18 mouse cellular contexts compared by ENCODE assay signal in genomic region chr10:127160081-127160480, GRCm38 (mm10). TPM values are rescaled to one million over a fixed set of nuclear protein-coding genes. Genes with fewer than 3 reads are reported as not detected.
DNase-seq lines count a peak whose midpoint lies in the region; ATAC-seq and TF ChIP-seq lines count a peak whose summit lies in the region.
"Had no signal": no experiment of that assay in that cellular context is flagged by ENCODE, and none has a peak within 500 bp of the region (broad histone marks: within the 10 kb centered on the region; RNA-seq: fewer than 3 reads in every experiment).

No protein-coding gene starts in this region.

- no peak overlapping the region for H3K4me2 ChIP-seq in liver, postnatal 0 days (ENCODE audit: low read depth, low read length)
- no peak overlapping the region for H3K4me2 ChIP-seq in liver, embryonic 11.5 days
- H3K4me2 ChIP-seq: embryonic facial prominence, embryonic 12.5 days; forebrain, embryonic 15.5 days; heart, embryonic 11.5 days; heart, embryonic 15.5 days had no signal

- no peak for TF ChIP-seq EP300 in liver, postnatal 0 days (IDR thresholded peaks at IDR 0.05; ENCODE audit: low read depth)

- DNase-seq in kidney, adult 2 months, result peak; percentile 39
- no peak for DNase-seq in kidney, adult 8-10 months
- peak; percentile 55 for DNase-seq in layer of hippocampus, adult 9-11 months
- DNase-seq in layer of hippocampus, postnatal 25 days (ENCODE audit: extremely low spot score in 1 of 2, low spot score in 1 of 2), result no peak
- no peak for DNase-seq in liver, postnatal 0 days
- no peak for DNase-seq in liver, embryonic 11.5 days (ENCODE audit: low spot score)
- DNase-seq in spleen, adult 12 weeks (ENCODE audit: low spot score), result no peak
- DNase-seq: adrenal gland, postnatal 10 days; cerebellum, adult 11-12 months; cerebellum, adult 9-10 months; cerebellum, postnatal 25 days; gastrocnemius, postnatal 14 days; heart, adult 2 months; heart, postnatal 14 days had no signal

- no peak for TF ChIP-seq CTCF in kidney, adult 2 months (conservative IDR thresholded peaks at IDR 0.05; ENCODE audit: insufficient read depth, insufficient read length, low read depth, low read length)
- TF ChIP-seq CTCF in liver, postnatal 0 days (IDR thresholded peaks at IDR 0.05; ENCODE audit: low read depth), result no peak

- 63% methylated on average over 9 of the region's 9 CpGs for WGBS in kidney, adult 2 months
- WGBS in liver, postnatal 0 days (ENCODE audit: insufficient replicate concordance), result 70% methylated on average over 9 of the region's 9 CpGs
- WGBS in liver, embryonic 11.5 days, result 83% methylated on average over 9 of the region's 9 CpGs

- H3K4me1 ChIP-seq in kidney, adult 2 months (ENCODE audit: control insufficient read depth, insufficient read depth, low read length), result peaks cover 9% of the 10 kb centered on the region; the same call in 1 of the 2 replicates
- H3K4me1 ChIP-seq in liver, postnatal 0 days (ENCODE audit: insufficient read depth), result peaks cover 7% of the 10 kb centered on the region
- no peaks in the 10 kb centered on the region for H3K4me1 ChIP-seq in liver, embryonic 11.5 days (replicated peaks; ENCODE audit: control insufficient read depth, insufficient read depth, low read length)
- H3K4me1 ChIP-seq: embryonic facial prominence, embryonic 12.5 days had no signal

- H3K9me3 ChIP-seq in liver, postnatal 0 days (ENCODE audit: low read length), result no peaks in the 10 kb centered on the region
- H3K9me3 ChIP-seq in liver, embryonic 11.5 days (ENCODE audit: control insufficient read depth, low read length), result no peaks in the 10 kb centered on the region
- H3K9me3 ChIP-seq: embryonic facial prominence, embryonic 12.5 days; forebrain, embryonic 15.5 days; heart, embryonic 15.5 days had no signal

- no peak overlapping the region for H3K27ac ChIP-seq in kidney, adult 2 months (ENCODE audit: insufficient read depth, low read depth, low read length)
- H3K27ac ChIP-seq in liver, postnatal 0 days (ENCODE audit: low read depth), result 0 out of 2 replicates have a peak overlapping the region, but pooled peaks have one; percentile 48
- no peak overlapping the region for H3K27ac ChIP-seq in liver, embryonic 11.5 days (ENCODE audit: low read depth, low read length)
- H3K27ac ChIP-seq: embryonic facial prominence, embryonic 12.5 days; forebrain, embryonic 15.5 days; heart, adult 2 months; heart, embryonic 15.5 days had no signal

- no peak for ATAC-seq in liver, postnatal 0 days
- no peak for ATAC-seq in liver, embryonic 11.5 days (replicated peaks; ENCODE audit: low FRiP score)
- ATAC-seq: forebrain, embryonic 15.5 days had no signal

- no peaks in the 10 kb centered on the region for H3K36me3 ChIP-seq in kidney, adult 2 months (ENCODE audit: control insufficient read depth, insufficient read depth, low read length)
- H3K36me3 ChIP-seq in liver, postnatal 0 days (replicated peaks; ENCODE audit: insufficient read depth, low read length), result no peaks in the 10 kb centered on the region
- H3K36me3 ChIP-seq in liver, embryonic 11.5 days (ENCODE audit: control insufficient read depth, insufficient read depth, low read length), result no peaks in the 10 kb centered on the region
- H3K36me3 ChIP-seq: embryonic facial prominence, embryonic 12.5 days; forebrain, embryonic 15.5 days; heart, embryonic 15.5 days had no signal

- no peak overlapping the region for H3K4me3 ChIP-seq in kidney, adult 2 months (ENCODE audit: insufficient read depth, low read depth, low read length)
- H3K4me3 ChIP-seq in liver, postnatal 0 days (ENCODE audit: low read depth, low read length), result no peak overlapping the region
- no peak overlapping the region for H3K4me3 ChIP-seq in liver, embryonic 11.5 days (ENCODE audit: low read depth, low read length)
- H3K4me3 ChIP-seq: embryonic facial prominence, embryonic 12.5 days; forebrain, embryonic 15.5 days; heart, adult 2 months; heart, embryonic 15.5 days had no signal

- H3K9ac ChIP-seq in liver, postnatal 0 days (replicated peaks), result no peak overlapping the region
- H3K9ac ChIP-seq in liver, embryonic 11.5 days (ENCODE audit: low read depth, low read length), result no peak overlapping the region
- H3K9ac ChIP-seq: embryonic facial prominence, embryonic 12.5 days; forebrain, embryonic 15.5 days; heart, embryonic 15.5 days had no signal

- no peaks in the 10 kb centered on the region for H3K27me3 ChIP-seq in kidney, adult 2 months (replicated peaks; ENCODE audit: control insufficient read depth, insufficient read depth, low read length)
- no peaks in the 10 kb centered on the region for H3K27me3 ChIP-seq in liver, postnatal 0 days (ENCODE audit: insufficient read depth, low read length)
- H3K27me3 ChIP-seq in liver, embryonic 11.5 days (replicated peaks; ENCODE audit: control insufficient read depth, insufficient read depth, low read length), result no peaks in the 10 kb centered on the region
- H3K27me3 ChIP-seq: forebrain, embryonic 15.5 days had no signal

- TF ChIP-seq POLR2A in kidney, adult 2 months (IDR thresholded peaks at IDR 0.05; ENCODE audit: low read depth, low read length), result no peak

RNA-seq across cellular contexts. Expression of gene B4galnt1, which starts 4.9 kb away (rescaled TPM):
- polyA plus RNA-seq in kidney, adult 2 months (2012; rRNA removed), result 15.4 and 27.5 TPM in 2 replicates
- total RNA-seq in layer of hippocampus, postnatal 25 days (2021), result 100 to 1,000 TPM; 113 to 114 TPM
- polyA plus RNA-seq in liver, postnatal 0 days (2015; fragmentation: Nextera tagmentation; extraction: Ambion mirVana), result 27.2 and 32.2 TPM in 2 replicates
- polyA plus RNA-seq in liver, embryonic 11.5 days (2014; fragmentation: Nextera tagmentation; extraction: Ambion mirVana), result 21.6 and 26.3 TPM in 2 replicates

RNA-seq across cellular contexts. Expression of gene Slc26a10, which starts 20.4 kb away (rescaled TPM):
- polyA plus RNA-seq in kidney, adult 2 months (2012; rRNA removed), result 6.6 and 8.1 TPM in 2 replicates
- 10 to 100 TPM; 10.5 to 25.1 TPM for total RNA-seq in layer of hippocampus, postnatal 25 days (2021)
- 2.0 TPM in 2 replicates for polyA plus RNA-seq in liver, postnatal 0 days (2015; fragmentation: Nextera tagmentation; extraction: Ambion mirVana)
- 3.6 and 5.2 TPM in 2 replicates for polyA plus RNA-seq in liver, embryonic 11.5 days (2014; fragmentation: Nextera tagmentation; extraction: Ambion mirVana)

RNA-seq across cellular contexts. Expression of gene Arhgef25, which starts 29.8 kb away (rescaled TPM):
- 9.2 and 11.9 TPM in 2 replicates for polyA plus RNA-seq in kidney, adult 2 months (2012; rRNA removed)
- total RNA-seq in layer of hippocampus, postnatal 25 days (2021), result 100 to 1,000 TPM; 295 to 338 TPM
- 1.9 and 2.6 TPM in 2 replicates for polyA plus RNA-seq in liver, postnatal 0 days (2015; fragmentation: Nextera tagmentation; extraction: Ambion mirVana)
- 28.3 and 30.2 TPM in 2 replicates for polyA plus RNA-seq in liver, embryonic 11.5 days (2014; fragmentation: Nextera tagmentation; extraction: Ambion mirVana)

RNA-seq across cellular contexts. Expression of gene Dtx3, which starts 35.4 kb away (rescaled TPM):
- polyA plus RNA-seq in kidney, adult 2 months (2012; rRNA removed), result 101 and 132 TPM in 2 replicates
- 100 to 1,000 TPM; 210 to 243 TPM for total RNA-seq in layer of hippocampus, postnatal 25 days (2021)
- 8.8 and 8.9 TPM in 2 replicates for polyA plus RNA-seq in liver, postnatal 0 days (2015; fragmentation: Nextera tagmentation; extraction: Ambion mirVana)
- polyA plus RNA-seq in liver, embryonic 11.5 days (2014; fragmentation: Nextera tagmentation; extraction: Ambion mirVana), result 64.0 and 70.8 TPM in 2 replicates

RNA-seq across cellular contexts. Expression of gene Os9, which starts 39.1 kb away (rescaled TPM):
- 108 and 114 TPM in 2 replicates for polyA plus RNA-seq in kidney, adult 2 months (2012; rRNA removed)
- total RNA-seq in layer of hippocampus, postnatal 25 days (2021), result 100 to 1,000 TPM; 105 to 107 TPM
- 78.8 and 81.4 TPM in 2 replicates for polyA plus RNA-seq in liver, postnatal 0 days (2015; fragmentation: Nextera tagmentation; extraction: Ambion mirVana)
- 51.2 and 54.7 TPM in 2 replicates for polyA plus RNA-seq in liver, embryonic 11.5 days (2014; fragmentation: Nextera tagmentation; extraction: Ambion mirVana)

Comparison
In these comparisons a context has a peak if more than half of its experiments do, and no peak if none do; other contexts are left out.
1. DNase-seq: peak in kidney, adult 2 months (single experiment) and layer of hippocampus, adult 9-11 months (single experiment); none in kidney, adult 8-10 months (0 of 2), layer of hippocampus, postnatal 25 days (0 of 2), liver, postnatal 0 days (single experiment), liver, embryonic 11.5 days (single experiment) and spleen, adult 12 weeks (single experiment).